Mouse (Mus musculus) myocyte (in vitro differentiated cells): ENCODE data around the gene Lats2.

Experiments
- CEBPB ChIP-seq: IDR thresholded peaks from 2 replicates; pipeline ENCODE4 v1.6.1; 2011; ENCODE audit warnings: mild to moderate bottlenecking, moderate library complexity; ENCODE audit not compliant: poor library complexity, insufficient read depth, severe bottlenecking
- E2F4 ChIP-seq: IDR thresholded peaks from one replicate; pipeline ENCODE4 v1.6.1; 2011; ENCODE audit warnings: mild to moderate bottlenecking, control low read depth, moderate library complexity; ENCODE audit not compliant: insufficient read depth
- MAX ChIP-seq: IDR thresholded peaks from one replicate; pipeline ENCODE4 v1.6.1; 2011; ENCODE audit warnings: low read depth, mild to moderate bottlenecking, control low read depth
- MYOD1 ChIP-seq, 3 experiments: IDR thresholded peaks; one replicate each; pipeline ENCODE4 v1.6.1; 2011; ENCODE audit warnings: control low read depth in 2 of 3, low read depth in 2 of 3, mild to moderate bottlenecking in 2 of 3, moderate library complexity in 1 of 3; ENCODE audit not compliant: insufficient read length in 2 of 3, control insufficient read depth in 1 of 3
- MYOG ChIP-seq, 3 experiments: IDR thresholded peaks; one replicate each; pipeline ENCODE4 v1.6.1; 2011; ENCODE audit warnings: control low read depth in 2 of 3, low read depth in 2 of 3, mild to moderate bottlenecking in 2 of 3; ENCODE audit not compliant: insufficient read length in 2 of 3, control insufficient read depth in 1 of 3, insufficient read depth in 1 of 3
- POLR2A ChIP-seq: IDR thresholded peaks from one replicate; pipeline ENCODE4 v1.6.1; 2011; ENCODE audit warnings: low read depth, mild to moderate bottlenecking, control low read depth, moderate library complexity; ENCODE audit not compliant: insufficient read length
- POLR2AphosphoS2 ChIP-seq: IDR thresholded peaks from one replicate; pipeline ENCODE4 v1.6.1; 2011; ENCODE audit warnings: low read depth, control low read depth; ENCODE audit not compliant: insufficient read length
- REST ChIP-seq: IDR thresholded peaks from one replicate; pipeline ENCODE4 v1.6.1; 2011; ENCODE audit warnings: mild to moderate bottlenecking, control low read depth, moderate library complexity; ENCODE audit not compliant: insufficient read depth, insufficient read length
- SRF ChIP-seq: IDR thresholded peaks from one replicate; pipeline ENCODE4 v1.6.1; 2011; ENCODE audit warnings: low read depth; ENCODE audit not compliant: control insufficient read depth, insufficient read length
- TCF12 ChIP-seq: IDR thresholded peaks from one replicate; pipeline ENCODE4 v1.6.1; 2011; ENCODE audit warnings: mild to moderate bottlenecking, control low read depth; ENCODE audit not compliant: poor library complexity, insufficient read depth, severe bottlenecking
- TCF3 ChIP-seq: IDR thresholded peaks from one replicate; pipeline ENCODE4 v1.6.1; 2011; ENCODE audit warnings: low read depth, control low read depth; ENCODE audit not compliant: insufficient read length
- USF1 ChIP-seq: IDR thresholded peaks from one replicate; pipeline ENCODE4 v1.6.1; 2011; ENCODE audit warnings: low read depth, mild to moderate bottlenecking, control low read depth, moderate library complexity

DNA sequence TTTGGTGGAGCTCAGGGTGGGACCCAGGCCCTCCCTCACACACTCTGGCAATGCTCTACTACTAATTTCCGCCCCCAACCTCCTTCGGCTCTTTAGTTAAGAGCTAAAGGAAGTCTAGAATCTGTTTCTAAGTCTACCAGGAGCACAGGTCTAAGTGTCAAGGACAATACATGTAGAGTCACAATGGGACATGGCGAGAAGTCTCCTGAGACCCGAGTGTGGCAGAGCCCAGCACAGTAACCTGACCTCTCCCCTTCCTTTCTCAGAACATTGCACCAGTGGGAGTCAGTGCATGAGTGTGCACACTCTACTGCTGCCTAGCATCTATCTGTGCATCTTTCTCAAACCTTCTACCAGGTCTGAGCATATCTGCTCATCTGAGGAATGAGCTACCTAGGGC lies 52.4 kb downstream of the Lats2 start:
- no peak for TF ChIP-seq USF1
- no peak for TF ChIP-seq POLR2A
- no peak for TF ChIP-seq SRF
- TF ChIP-seq POLR2AphosphoS2: no peak
- no peak for TF ChIP-seq CEBPB
- no peak for TF ChIP-seq MAX
- no peak for TF ChIP-seq TCF3
- TF ChIP-seq TCF12: no peak
- no peak for TF ChIP-seq MYOG (IDR thresholded peaks at IDR 0.05; ENCODE audit: control insufficient read depth in 1 of 3, insufficient read depth in 1 of 3, insufficient read length in 2 of 3, low read depth in 2 of 3)
- TF ChIP-seq MYOD1 (IDR thresholded peaks at IDR 0.05; ENCODE audit: control insufficient read depth in 1 of 3, insufficient read length in 2 of 3, low read depth in 2 of 3): no peak
- no peak for TF ChIP-seq E2F4
- TF ChIP-seq REST: no peak
